Mouse (Mus musculus): Measurements from ENCODE around the gene Grik4. TPM values are rescaled to one million over a fixed set of nuclear protein-coding genes. Genes with fewer than 3 reads are reported as not detected.
A peak's percentile ranks its signal among the peaks of the same experiment; 100 is the strongest.

Gene Grik4
- polyA plus RNA-seq, 1 experiment from 2014 or later, result 1.1 TPM

DNA sequence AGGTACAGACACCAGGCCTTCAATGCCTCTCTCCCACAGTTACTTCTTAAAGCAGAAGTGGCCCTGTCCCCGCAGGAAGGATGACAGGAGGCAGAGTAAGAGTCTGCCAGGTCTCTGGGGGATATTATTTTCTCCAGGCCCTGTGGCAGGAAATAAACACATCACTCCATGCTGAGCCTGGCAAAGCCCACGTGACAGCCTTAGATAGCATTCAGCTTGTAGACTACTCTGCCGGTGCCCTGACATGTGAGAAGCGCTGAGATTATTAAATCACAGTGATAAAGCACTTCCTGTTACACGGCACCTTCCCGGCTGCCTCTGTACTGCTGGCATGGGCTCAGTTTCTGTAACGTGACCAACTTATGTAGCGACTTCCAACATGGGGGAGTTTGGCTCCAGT lies 148.4 kb downstream of the Grik4 start:
- no peaks in the 10 kb centered on the region for H3K4me1 ChIP-seq (replicated peaks; ENCODE audit: control insufficient read depth, insufficient read depth, low read length)
- no peaks in the 10 kb centered on the region for H3K27me3 ChIP-seq (ENCODE audit: control insufficient read depth, insufficient read depth, low read length)
- H3K27ac ChIP-seq (ENCODE audit: low read depth, low read length), result no peak overlapping the region
- H3K4me2 ChIP-seq (ENCODE audit: low read depth, low read length, severe bottlenecking), result no peak overlapping the region
- no peaks in the 10 kb centered on the region for H3K36me3 ChIP-seq (ENCODE audit: control insufficient read depth, insufficient read depth, low read length)
- no peak overlapping the region for H3K9ac ChIP-seq (ENCODE audit: low read length)
- no peak overlapping the region for H3K4me3 ChIP-seq (ENCODE audit: low read depth, low read length)
- DNase-seq (ENCODE audit: low spot score) (no peak), ATAC-seq (replicated peaks; ENCODE audit: low FRiP score) (no peak)
- H3K9me3 ChIP-seq (ENCODE audit: control insufficient read depth, low read length), result no peaks in the 10 kb centered on the region
- 80% methylated on average over 8 of the region's 8 CpGs for WGBS

- Histone ChIP-seq H3K27me3 (ENCODE audit: control insufficient read depth, insufficient read depth, low read length) (no peaks in the 10 kb centered on the region), H3K9ac (ENCODE audit: low read length) (no peak overlapping the region), H3K27ac (ENCODE audit: low read depth, low read length) (no peak overlapping the region), H3K4me1 (replicated peaks; ENCODE audit: control insufficient read depth, insufficient read depth, low read length) (no peaks in the 10 kb centered on the region), H3K9me3 (ENCODE audit: control insufficient read depth, low read length) (no peaks in the 10 kb centered on the region), H3K4me2 (ENCODE audit: low read depth, low read length, severe bottlenecking) (no peak overlapping the region), H3K36me3 (ENCODE audit: control insufficient read depth, insufficient read depth, low read length) (no peaks in the 10 kb centered on the region), H3K4me3 (ENCODE audit: low read depth, low read length) (no peak overlapping the region)
- DNase-seq (ENCODE audit: low spot score) (no peak), ATAC-seq (replicated peaks; ENCODE audit: low FRiP score) (no peak)
- WGBS, result 95% methylated on average over 4 of the region's 4 CpGs
Observed at GRCm38 (mm10) chr9:42794006-42794405, 150.3 kb downstream of the Grik4 start.

GRCm38 (mm10) chr9:42793581-42793980 lies 150.7 kb downstream of the Grik4 start:
- no peak for DNase-seq (ENCODE audit: low spot score)
- no peaks in the 10 kb centered on the region for H3K27me3 ChIP-seq (ENCODE audit: control insufficient read depth, insufficient read depth, low read length)
- no peak overlapping the region for H3K4me2 ChIP-seq (ENCODE audit: low read depth, low read length, severe bottlenecking)
- no peak overlapping the region for H3K9ac ChIP-seq (ENCODE audit: low read length)
- no peaks in the 10 kb centered on the region for H3K36me3 ChIP-seq (ENCODE audit: control insufficient read depth, insufficient read depth, low read length)
- no peak for ATAC-seq (replicated peaks; ENCODE audit: low FRiP score)
- H3K27ac ChIP-seq (ENCODE audit: low read depth, low read length), result no peak overlapping the region
- WGBS, result 87% methylated on average over 8 of the region's 8 CpGs
- no peak overlapping the region for H3K4me3 ChIP-seq (ENCODE audit: low read depth, low read length)
- H3K9me3 ChIP-seq (ENCODE audit: control insufficient read depth, low read length), result no peaks in the 10 kb centered on the region
- H3K4me1 ChIP-seq (replicated peaks; ENCODE audit: control insufficient read depth, insufficient read depth, low read length), result no peaks in the 10 kb centered on the region

DNA sequence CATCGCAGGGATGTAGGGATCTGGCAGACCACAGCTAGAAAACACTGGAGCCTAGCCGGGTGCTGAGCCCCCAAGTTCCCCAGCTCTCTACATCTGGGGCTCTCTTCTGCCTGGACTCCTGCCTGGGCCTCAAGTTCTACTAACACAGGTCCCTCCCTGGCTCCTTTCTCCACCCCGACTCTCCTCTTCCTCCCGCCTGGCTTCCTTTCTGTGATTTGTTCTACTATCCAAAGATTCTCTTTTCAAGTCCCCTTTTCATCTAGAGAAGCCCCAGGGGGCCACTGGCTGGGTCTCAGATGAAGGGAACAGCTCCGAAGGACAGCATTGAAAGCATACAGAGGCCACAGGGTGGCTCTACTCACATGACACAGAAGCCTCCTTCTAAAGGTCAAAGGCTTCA lies 151.9 kb downstream of the Grik4 start:
- no peak overlapping the region for H3K27ac ChIP-seq (ENCODE audit: low read depth, low read length)
- H3K27me3 ChIP-seq (ENCODE audit: control insufficient read depth, insufficient read depth, low read length), result no peaks in the 10 kb centered on the region
- DNase-seq (ENCODE audit: low spot score) (no peak), ATAC-seq (replicated peaks; ENCODE audit: low FRiP score) (no peak)
- no peaks in the 10 kb centered on the region for H3K36me3 ChIP-seq (ENCODE audit: control insufficient read depth, insufficient read depth, low read length)
- no peaks in the 10 kb centered on the region for H3K9me3 ChIP-seq (ENCODE audit: control insufficient read depth, low read length)
- no peaks in the 10 kb centered on the region for H3K4me1 ChIP-seq (replicated peaks; ENCODE audit: control insufficient read depth, insufficient read depth, low read length)
- WGBS, result 33% methylated on average over 5 of the region's 5 CpGs
- H3K4me3 ChIP-seq (ENCODE audit: low read depth, low read length), result no peak overlapping the region
- no peak overlapping the region for H3K4me2 ChIP-seq (ENCODE audit: low read depth, low read length, severe bottlenecking)
- H3K9ac ChIP-seq (ENCODE audit: low read length), result no peak overlapping the region

DNA sequence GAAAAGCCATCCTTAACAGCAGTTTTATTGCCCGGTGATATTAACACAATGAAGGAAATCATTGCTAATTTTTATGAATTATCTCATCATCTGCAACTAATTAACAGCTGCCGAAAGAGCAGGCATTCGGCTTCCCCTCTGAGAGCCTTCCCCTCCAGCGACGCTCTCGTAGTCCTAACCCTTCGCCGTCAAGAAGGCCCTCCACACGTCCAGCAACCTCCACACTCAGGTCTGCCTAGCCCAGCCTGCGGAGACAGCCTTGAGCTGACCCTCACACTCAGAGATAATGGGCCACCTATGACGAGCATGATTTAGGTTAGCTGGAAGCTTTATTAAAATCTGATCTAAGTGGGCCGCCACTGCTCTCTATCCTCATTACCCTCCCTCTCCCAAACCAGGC lies 152.5 kb downstream of the Grik4 start:
- no peak overlapping the region for H3K9ac ChIP-seq (ENCODE audit: low read length)
- no peak overlapping the region for H3K27ac ChIP-seq (ENCODE audit: low read depth, low read length)
- no peaks in the 10 kb centered on the region for H3K36me3 ChIP-seq (ENCODE audit: control insufficient read depth, insufficient read depth, low read length)
- WGBS, result 77% methylated on average over 12 of the region's 12 CpGs
- ATAC-seq (replicated peaks; ENCODE audit: low FRiP score) (no peak), DNase-seq (ENCODE audit: low spot score) (no peak)
- no peak overlapping the region for H3K4me2 ChIP-seq (ENCODE audit: low read depth, low read length, severe bottlenecking)
- H3K9me3 ChIP-seq (ENCODE audit: control insufficient read depth, low read length), result no peaks in the 10 kb centered on the region
- H3K27me3 ChIP-seq (ENCODE audit: control insufficient read depth, insufficient read depth, low read length), result no peaks in the 10 kb centered on the region
- no peaks in the 10 kb centered on the region for H3K4me1 ChIP-seq (replicated peaks; ENCODE audit: control insufficient read depth, insufficient read depth, low read length)
- H3K4me3 ChIP-seq (ENCODE audit: low read depth, low read length), result no peak overlapping the region

- WGBS, result 78% methylated on average over 4 of the region's 4 CpGs
- no peaks in the 10 kb centered on the region for H3K4me1 ChIP-seq (replicated peaks; ENCODE audit: control insufficient read depth, insufficient read depth, low read length)
- no peaks in the 10 kb centered on the region for H3K36me3 ChIP-seq (ENCODE audit: control insufficient read depth, insufficient read depth, low read length)
- ATAC-seq (replicated peaks; ENCODE audit: low FRiP score) (no peak), DNase-seq (ENCODE audit: low spot score) (no peak)
- no peaks in the 10 kb centered on the region for H3K27me3 ChIP-seq (ENCODE audit: control insufficient read depth, insufficient read depth, low read length)
- H3K27ac ChIP-seq (ENCODE audit: low read depth, low read length), result no peak overlapping the region
- no peak overlapping the region for H3K4me3 ChIP-seq (ENCODE audit: low read depth, low read length)
- no peak overlapping the region for H3K9ac ChIP-seq (ENCODE audit: low read length)
- no peaks in the 10 kb centered on the region for H3K9me3 ChIP-seq (ENCODE audit: control insufficient read depth, low read length)
- no peak overlapping the region for H3K4me2 ChIP-seq (ENCODE audit: low read depth, low read length, severe bottlenecking)
Observed at GRCm38 (mm10) chr9:42791346-42791745, 152.9 kb downstream of the Grik4 start.

GRCm38 (mm10) chr9:42788471-42788870 lies 155.8 kb downstream of the Grik4 start:
- no peaks in the 10 kb centered on the region for H3K4me1 ChIP-seq (replicated peaks; ENCODE audit: control insufficient read depth, insufficient read depth, low read length)
- H3K4me3 ChIP-seq (ENCODE audit: low read depth, low read length), result no peak overlapping the region
- no peaks in the 10 kb centered on the region for H3K9me3 ChIP-seq (ENCODE audit: control insufficient read depth, low read length)
- WGBS, result 23% methylated on average over 8 of the region's 8 CpGs
- ATAC-seq (replicated peaks; ENCODE audit: low FRiP score), result no peak
- no peak overlapping the region for H3K27ac ChIP-seq (ENCODE audit: low read depth, low read length)
- H3K36me3 ChIP-seq (ENCODE audit: control insufficient read depth, insufficient read depth, low read length), result no peaks in the 10 kb centered on the region
- no peak overlapping the region for H3K4me2 ChIP-seq (ENCODE audit: low read depth, low read length, severe bottlenecking)
- H3K9ac ChIP-seq (ENCODE audit: low read length), result no peak overlapping the region
- DNase-seq (ENCODE audit: low spot score), result peak; percentile 57
- H3K27me3 ChIP-seq (ENCODE audit: control insufficient read depth, insufficient read depth, low read length), result no peaks in the 10 kb centered on the region

DNA sequence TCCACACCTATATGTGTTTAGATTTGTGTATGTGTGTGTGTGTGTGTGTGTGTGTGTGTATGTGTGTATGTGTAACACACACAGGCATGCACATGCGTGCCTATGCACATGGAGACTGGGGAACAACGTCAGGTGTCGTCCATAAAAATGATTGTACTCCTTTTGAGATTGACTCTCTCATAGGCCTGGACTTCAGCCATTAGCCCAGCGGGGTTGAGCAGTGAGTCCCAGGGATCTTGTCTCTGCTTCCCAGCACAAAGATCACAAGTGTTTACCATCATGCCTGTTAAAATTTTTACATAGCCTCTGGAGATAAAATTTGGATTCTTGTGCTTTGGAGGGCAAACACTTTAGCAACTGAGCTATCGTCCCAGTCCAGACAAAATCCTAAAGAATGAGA lies 157.4 kb downstream of the Grik4 start:
- ATAC-seq (replicated peaks; ENCODE audit: low FRiP score) (no peak), DNase-seq (ENCODE audit: low spot score) (no peak)
- H3K27me3 ChIP-seq (ENCODE audit: control insufficient read depth, insufficient read depth, low read length), result no peaks in the 10 kb centered on the region
- no peaks in the 10 kb centered on the region for H3K36me3 ChIP-seq (ENCODE audit: control insufficient read depth, insufficient read depth, low read length)
- WGBS, result 87% methylated on average over 5 of the region's 5 CpGs
- H3K4me1 ChIP-seq (replicated peaks; ENCODE audit: control insufficient read depth, insufficient read depth, low read length), result no peaks in the 10 kb centered on the region
- no peak overlapping the region for H3K4me2 ChIP-seq (ENCODE audit: low read depth, low read length, severe bottlenecking)
- no peak overlapping the region for H3K27ac ChIP-seq (ENCODE audit: low read depth, low read length)
- no peaks in the 10 kb centered on the region for H3K9me3 ChIP-seq (ENCODE audit: control insufficient read depth, low read length)
- H3K9ac ChIP-seq (ENCODE audit: low read length), result no peak overlapping the region
- H3K4me3 ChIP-seq (ENCODE audit: low read depth, low read length), result no peak overlapping the region

- Histone ChIP-seq H3K4me2 (ENCODE audit: low read depth, low read length, severe bottlenecking) (no peak overlapping the region), H3K27ac (ENCODE audit: low read depth, low read length) (no peak overlapping the region), H3K4me1 (replicated peaks; ENCODE audit: control insufficient read depth, insufficient read depth, low read length) (no peaks in the 10 kb centered on the region), H3K4me3 (ENCODE audit: low read depth, low read length) (no peak overlapping the region), H3K9ac (ENCODE audit: low read length) (no peak overlapping the region), H3K27me3 (ENCODE audit: control insufficient read depth, insufficient read depth, low read length) (no peaks in the 10 kb centered on the region), H3K9me3 (ENCODE audit: control insufficient read depth, low read length) (no peaks in the 10 kb centered on the region), H3K36me3 (ENCODE audit: control insufficient read depth, insufficient read depth, low read length) (no peaks in the 10 kb centered on the region)
- 56% methylated on average over 2 of the region's 2 CpGs for WGBS
- ATAC-seq (replicated peaks; ENCODE audit: low FRiP score), result no peak
- DNase-seq (ENCODE audit: low spot score), result no peak
Observed at GRCm38 (mm10) chr9:42786286-42786685, 158.0 kb downstream of the Grik4 start.

Data from forebrain, embryonic 11.5 days (tissue).